Mouse (Mus musculus) forebrain, embryonic 13.5 days (tissue): Measurements from ENCODE around the gene Enox2. TPM values are rescaled to one million over a fixed set of nuclear protein-coding genes. Genes with fewer than 3 reads are reported as not detected.

Experiments
- ATAC-seq: fragments of 200-750 bp; cut with Nextera tagmentation; 2 replicates; pipeline ENCODE4 v1.8.0; 2017
- H3K27ac ChIP-seq: fragments of 300-500 bp; sonication (generic); 2 replicates; pipeline ENCODE4 v1.5.1; 2015; ENCODE audit warnings: inconsistent platforms, mild to moderate bottlenecking, moderate library complexity
- H3K27me3 ChIP-seq: fragments of 300-500 bp; sonication (generic); 2 replicates; pipeline ENCODE4 v1.6.1; 2015; ENCODE audit warnings: mild to moderate bottlenecking, inconsistent platforms
- H3K36me3 ChIP-seq: fragments of 300-500 bp; sonication (generic); 2 replicates; pipeline ENCODE4 v1.6.1; 2015; ENCODE audit warnings: mild to moderate bottlenecking, inconsistent platforms; ENCODE audit not compliant: poor library complexity, severe bottlenecking
- H3K4me1 ChIP-seq: fragments of 300-500 bp; sonication (generic); 2 replicates; pipeline ENCODE4 v1.6.1; 2015; ENCODE audit warnings: inconsistent platforms
- H3K4me2 ChIP-seq: fragments of 300-500 bp; sonication (generic); 2 replicates; pipeline ENCODE4 v1.6.1; 2015; ENCODE audit warnings: inconsistent platforms, mild to moderate bottlenecking, moderate library complexity
- H3K4me3 ChIP-seq: fragments of 300-500 bp; sonication (generic); 2 replicates; pipeline ENCODE4 v1.5.1; 2015; ENCODE audit warnings: mild to moderate bottlenecking, inconsistent platforms
- H3K9ac ChIP-seq: fragments of 300-500 bp; sonication (generic); 2 replicates; pipeline ENCODE4 v1.6.1; 2015; ENCODE audit warnings: mild to moderate bottlenecking, inconsistent platforms
- H3K9me3 ChIP-seq: fragments of 300-500 bp; sonication (generic); replicated peaks from 2 replicates; pipeline ENCODE4 v1.6.1; 2016; ENCODE audit warnings: inconsistent platforms
- WGBS: fragments of 180-500 bp; shearing (Covaris S2); methylation state at CpG from one replicate; pipeline ENCODE4 v1.1.7; 2015; 5-methylcytosine and 5-hydroxymethylcytosine counted together
- polyA plus RNA-seq: library from polyadenylated mRNA; unstranded; fragments of >200 nt; fragmentation: Nextera tagmentation; extraction: Ambion mirVana; gene quantifications from 2 replicates; pipeline ENCODE4 v1.2.1, GENCODE M21; 2015

Gene Enox2
- polyA plus RNA-seq: 10.1 and 11.0 TPM in 2 replicates

GRCm38 (mm10) chrX:49287700-49288563 is at the start of gene Enox2:
Gene Enox2, minus strand, starts transcription at chrX:49288259.
- H3K4me3 ChIP-seq: peak within 1 kb of the TSS; percentile 50
- H3K4me2 ChIP-seq: peak within 1 kb of the TSS; percentile 61
- no peaks in the 10 kb centered on the region for H3K27me3 ChIP-seq
- peak within 1 kb of the TSS; percentile 62 for H3K9ac ChIP-seq
- no peaks in the 10 kb centered on the region for H3K9me3 ChIP-seq
- H3K36me3 ChIP-seq: no peaks in the 10 kb centered on the region
- peak; percentile 100 for ATAC-seq
- H3K4me1 ChIP-seq: peaks cover 5% of the 10 kb centered on the region; the same call in 1 of the 2 replicates
- H3K27ac ChIP-seq: peak within 1 kb of the TSS; percentile 48; the same call in 1 of the 2 replicates
- 19% methylated on average over 23 of the region's 26 CpGs for WGBS

GRCm38 (mm10) chrX:49309496-49309895 is 21.4 kb upstream of the Enox2 start:
- H3K9me3 ChIP-seq: no peaks in the 10 kb centered on the region
- WGBS: 50% methylated on average over 1 of the region's 1 CpGs
- no peak overlapping the region for H3K9ac ChIP-seq
- H3K27ac ChIP-seq: no peak overlapping the region
- H3K4me2 ChIP-seq: no peak overlapping the region
- no peak for ATAC-seq
- H3K4me3 ChIP-seq: no peak overlapping the region
- no peaks in the 10 kb centered on the region for H3K4me1 ChIP-seq
- no peaks in the 10 kb centered on the region for H3K27me3 ChIP-seq
- no peaks in the 10 kb centered on the region for H3K36me3 ChIP-seq

GRCm38 (mm10) chrX:49306659-49307058 is 18.6 kb upstream of the Enox2 start:
- no peak overlapping the region for H3K27ac ChIP-seq
- H3K36me3 ChIP-seq: no peaks in the 10 kb centered on the region
- no peaks in the 10 kb centered on the region for H3K4me1 ChIP-seq
- no peaks in the 10 kb centered on the region for H3K9me3 ChIP-seq
- H3K27me3 ChIP-seq: no peaks in the 10 kb centered on the region
- no peak overlapping the region for H3K4me2 ChIP-seq
- no peak for ATAC-seq
- 18% methylated on average over 5 of the region's 5 CpGs for WGBS
- no peak overlapping the region for H3K9ac ChIP-seq
- H3K4me3 ChIP-seq: no peak overlapping the region

- no peak overlapping the region for H3K9ac ChIP-seq
- H3K9me3 ChIP-seq: no peaks in the 10 kb centered on the region
- H3K4me2 ChIP-seq: no peak overlapping the region
- no peaks in the 10 kb centered on the region for H3K4me1 ChIP-seq
- WGBS: 75% methylated on average over 2 of the region's 2 CpGs
- H3K4me3 ChIP-seq: no peak overlapping the region
- no peak for ATAC-seq
- H3K36me3 ChIP-seq: no peaks in the 10 kb centered on the region
- no peak overlapping the region for H3K27ac ChIP-seq
- no peaks in the 10 kb centered on the region for H3K27me3 ChIP-seq
Observed at GRCm38 (mm10) chrX:49279918-49280586, 8.0 kb downstream of the Enox2 start.

GRCm38 (mm10) chrX:49273487-49274042 is 14.5 kb downstream of the Enox2 start:
- no peaks in the 10 kb centered on the region for H3K4me1 ChIP-seq
- no peaks in the 10 kb centered on the region for H3K27me3 ChIP-seq
- WGBS: 13% methylated on average over 12 of the region's 12 CpGs
- peak; percentile 81 for ATAC-seq
- peak overlapping the region; percentile 27 for H3K9ac ChIP-seq
- no peaks in the 10 kb centered on the region for H3K9me3 ChIP-seq
- no peak overlapping the region for H3K27ac ChIP-seq
- peak overlapping the region; percentile 28 for H3K4me3 ChIP-seq
- H3K4me2 ChIP-seq: peak overlapping the region; percentile 53
- no peaks in the 10 kb centered on the region for H3K36me3 ChIP-seq

GRCm38 (mm10) chrX:49250816-49251215 is 37.2 kb downstream of the Enox2 start:
- Histone ChIP-seq H3K4me1 (no peaks in the 10 kb centered on the region), H3K36me3 (no peaks in the 10 kb centered on the region), H3K9ac (no peak overlapping the region), H3K9me3 (no peaks in the 10 kb centered on the region), H3K27me3 (no peaks in the 10 kb centered on the region), H3K27ac (no peak overlapping the region), H3K4me2 (no peak overlapping the region), H3K4me3 (no peak overlapping the region)
- WGBS: 93% methylated on average over 4 of the region's 4 CpGs
- ATAC-seq: no peak

GRCm38 (mm10) chrX:49225792-49226426 is 62.1 kb downstream of the Enox2 start:
- WGBS: 35% methylated on average over 1 of the region's 1 CpGs
- Histone ChIP-seq H3K9me3 (no peaks in the 10 kb centered on the region), H3K4me3 (no peak overlapping the region), H3K27me3 (no peaks in the 10 kb centered on the region), H3K4me2 (no peak overlapping the region), H3K36me3 (no peaks in the 10 kb centered on the region), H3K4me1 (no peaks in the 10 kb centered on the region), H3K9ac (no peak overlapping the region), H3K27ac (no peak overlapping the region)
- ATAC-seq: no peak

- H3K36me3 ChIP-seq: no peaks in the 10 kb centered on the region
- no peaks in the 10 kb centered on the region for H3K27me3 ChIP-seq
- no peaks in the 10 kb centered on the region for H3K9me3 ChIP-seq
- no peaks in the 10 kb centered on the region for H3K4me1 ChIP-seq
- H3K4me2 ChIP-seq: no peak overlapping the region
- 41% methylated on average over 3 of the region's 3 CpGs for WGBS
- H3K9ac ChIP-seq: no peak overlapping the region
- ATAC-seq: peak; percentile 51; the same call in 1 of the 2 replicates
- H3K4me3 ChIP-seq: no peak overlapping the region
- H3K27ac ChIP-seq: no peak overlapping the region
Observed at GRCm38 (mm10) chrX:49216422-49216821, 71.6 kb downstream of the Enox2 start.

GRCm38 (mm10) chrX:49196386-49196785 is 91.7 kb downstream of the Enox2 start:
- Histone ChIP-seq H3K4me2 (no peak overlapping the region), H3K4me3 (no peak overlapping the region), H3K9me3 (no peaks in the 10 kb centered on the region), H3K9ac (no peak overlapping the region), H3K4me1 (no peaks in the 10 kb centered on the region), H3K27me3 (no peaks in the 10 kb centered on the region), H3K27ac (no peak overlapping the region), H3K36me3 (no peaks in the 10 kb centered on the region)
- 51% methylated on average over 4 of the region's 4 CpGs for WGBS
- no peak for ATAC-seq

- H3K4me3 ChIP-seq: no peak overlapping the region
- no peaks in the 10 kb centered on the region for H3K9me3 ChIP-seq
- H3K27me3 ChIP-seq: no peaks in the 10 kb centered on the region
- 68% methylated on average over 3 of the region's 3 CpGs for WGBS
- no peaks in the 10 kb centered on the region for H3K36me3 ChIP-seq
- no peak for ATAC-seq
- H3K9ac ChIP-seq: no peak overlapping the region
- H3K4me2 ChIP-seq: no peak overlapping the region
- H3K27ac ChIP-seq: no peak overlapping the region
- no peaks in the 10 kb centered on the region for H3K4me1 ChIP-seq
Observed at GRCm38 (mm10) chrX:49181136-49181535, 106.9 kb downstream of the Enox2 start.

- H3K27me3 ChIP-seq: no peaks in the 10 kb centered on the region
- no peak overlapping the region for H3K9ac ChIP-seq
- no peak overlapping the region for H3K4me3 ChIP-seq
- 94% methylated on average over 3 of the region's 3 CpGs for WGBS
- H3K4me2 ChIP-seq: no peak overlapping the region
- no peak overlapping the region for H3K27ac ChIP-seq
- no peak for ATAC-seq
- no peaks in the 10 kb centered on the region for H3K9me3 ChIP-seq
- no peaks in the 10 kb centered on the region for H3K4me1 ChIP-seq
- H3K36me3 ChIP-seq: no peaks in the 10 kb centered on the region
Observed at GRCm38 (mm10) chrX:49178670-49179069, 109.4 kb downstream of the Enox2 start.

- H3K4me3 ChIP-seq: no peak overlapping the region
- no peak for ATAC-seq
- no peaks in the 10 kb centered on the region for H3K9me3 ChIP-seq
- no peaks in the 10 kb centered on the region for H3K27me3 ChIP-seq
- WGBS: 63% methylated on average over 2 of the region's 2 CpGs
- H3K4me2 ChIP-seq: no peak overlapping the region
- H3K36me3 ChIP-seq: no peaks in the 10 kb centered on the region
- H3K4me1 ChIP-seq: no peaks in the 10 kb centered on the region
- no peak overlapping the region for H3K27ac ChIP-seq
- no peak overlapping the region for H3K9ac ChIP-seq
Observed at GRCm38 (mm10) chrX:49154280-49154679, 133.8 kb downstream of the Enox2 start.
